Mouse (Mus musculus) cerebellum, postnatal 4 days (tissue): Measurements from ENCODE around the gene Arvcf.

Source experiments
- DNase-seq, 2 experiments: peaks; one replicate each; pipeline ENCODE4 v3.0.0; 2022; ENCODE audit warnings: low spot score in 2 of 2, mixed read lengths in 1 of 2

Arvcf gene

DNA sequence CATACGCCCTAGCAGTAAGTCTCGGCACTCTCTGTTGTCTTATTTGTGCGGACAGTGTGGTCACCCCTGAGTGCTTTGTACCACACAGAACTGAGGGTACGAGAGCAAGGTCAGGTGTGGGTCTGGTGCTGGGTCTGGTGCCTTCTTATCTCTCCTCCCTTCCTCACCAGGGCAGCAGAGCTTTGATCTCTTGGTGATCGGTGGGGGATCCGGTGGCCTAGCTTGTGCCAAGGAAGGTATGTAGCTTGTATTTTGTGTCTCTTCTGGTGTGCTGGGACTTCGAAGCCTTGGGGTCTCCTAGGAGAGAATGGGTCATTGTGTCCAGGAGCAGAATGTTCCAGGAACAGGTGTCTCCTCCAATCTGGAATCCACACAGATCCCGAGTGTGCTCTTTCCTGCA, 81.7 kb downstream of the Arvcf start:
- DNase-seq, result no peak

DNA sequence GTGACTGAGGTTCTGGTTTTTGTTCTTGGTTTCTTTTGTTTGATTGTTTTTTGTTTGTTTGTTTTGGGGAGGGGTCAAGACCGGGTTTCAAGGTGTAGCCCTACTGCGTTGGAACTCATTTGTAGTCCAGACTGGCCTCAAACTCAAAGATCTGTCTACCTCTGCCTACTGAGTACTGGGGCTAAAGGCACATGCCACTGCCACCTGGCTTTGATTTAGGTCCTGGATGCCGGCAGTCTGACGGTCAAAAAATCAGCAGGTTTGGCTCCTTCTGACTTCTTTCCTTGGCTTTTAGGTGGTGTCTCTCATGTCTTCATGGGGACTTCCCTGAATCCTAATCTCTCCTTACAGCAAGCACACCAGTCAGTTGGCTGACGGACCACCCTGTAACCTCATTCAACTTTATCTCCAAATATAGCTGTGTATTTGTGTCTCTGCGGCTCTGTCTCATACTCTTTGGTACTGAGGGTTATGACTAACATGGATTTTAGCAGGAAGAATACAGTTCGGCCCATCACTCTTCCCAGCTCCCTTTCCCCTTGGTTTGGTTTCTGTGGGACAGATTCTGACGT, 82.7 kb downstream of the Arvcf start:
- DNase-seq, result no peak

DNA sequence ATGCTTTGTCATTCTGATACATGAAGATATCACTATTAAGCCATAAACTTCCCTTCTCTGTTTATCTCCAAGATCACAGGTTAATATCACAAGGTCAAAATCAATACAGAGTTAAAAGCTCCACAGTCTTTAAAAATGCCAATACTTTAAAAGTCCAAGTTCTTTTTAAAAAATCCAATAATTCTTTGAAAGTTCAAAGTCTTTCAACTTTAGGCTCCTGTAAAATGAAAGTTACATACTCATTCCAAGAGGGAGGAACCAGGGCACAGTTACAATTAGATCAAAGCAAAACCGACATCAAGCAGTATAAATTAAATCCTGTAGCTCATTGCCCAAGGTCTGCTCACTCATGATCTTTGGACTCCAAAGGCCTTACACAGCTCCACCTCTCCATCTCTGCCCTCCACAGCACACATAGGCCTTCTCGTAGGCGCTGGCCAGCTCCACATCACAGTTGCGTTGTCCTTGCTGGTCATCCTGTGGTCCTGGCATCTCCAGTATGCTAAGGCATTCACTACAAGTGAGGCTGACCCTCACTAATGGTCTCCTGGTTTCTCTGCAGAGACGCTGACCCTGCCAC, 85.4 kb downstream of the Arvcf start:
- DNase-seq, result no peak

DNA sequence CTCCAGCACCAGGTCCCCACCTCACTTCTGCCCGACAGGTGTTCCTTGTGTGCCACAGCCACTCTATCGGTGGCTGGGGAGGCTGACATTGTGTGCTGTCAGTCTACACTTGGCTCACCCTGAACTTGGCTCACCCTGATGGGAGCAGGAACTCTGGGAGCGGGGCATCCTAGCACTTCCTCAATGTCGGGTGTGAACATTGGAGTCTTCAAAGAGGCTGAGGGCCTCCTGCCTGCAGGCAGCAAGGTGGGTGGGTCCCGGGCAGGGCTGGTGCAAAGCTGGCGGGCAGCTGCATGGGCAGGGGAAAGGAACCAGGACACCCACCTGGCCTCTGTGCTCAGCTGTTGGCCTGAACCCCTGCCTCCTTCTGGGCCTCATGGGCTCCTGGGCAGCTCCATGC, 88.1 kb downstream of the Arvcf start:
- DNase-seq, result no peak

DNA sequence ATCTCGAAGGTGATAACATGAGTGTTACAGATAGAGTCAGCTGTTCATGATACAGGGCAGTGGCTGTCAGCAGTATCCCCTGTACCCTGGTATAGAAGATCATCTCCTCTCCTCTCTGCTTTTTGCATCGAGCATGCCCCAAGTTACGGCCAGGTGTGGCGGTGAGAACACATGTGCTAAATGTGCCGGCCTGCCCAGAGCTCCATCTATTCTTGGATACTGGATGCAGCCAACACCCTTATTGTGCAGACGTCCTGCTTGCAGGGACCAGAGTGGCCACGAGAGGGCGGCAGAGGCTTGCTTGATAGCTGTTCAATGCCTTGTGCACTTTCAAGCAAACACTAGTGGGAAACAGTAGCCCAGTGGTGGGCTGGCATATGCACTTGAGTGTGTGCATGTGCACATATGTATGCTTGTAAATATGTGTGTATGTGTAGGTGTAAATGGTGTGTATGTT, 95.4 kb downstream of the Arvcf start:
- peak; percentile 98 to 99 for DNase-seq

DNA sequence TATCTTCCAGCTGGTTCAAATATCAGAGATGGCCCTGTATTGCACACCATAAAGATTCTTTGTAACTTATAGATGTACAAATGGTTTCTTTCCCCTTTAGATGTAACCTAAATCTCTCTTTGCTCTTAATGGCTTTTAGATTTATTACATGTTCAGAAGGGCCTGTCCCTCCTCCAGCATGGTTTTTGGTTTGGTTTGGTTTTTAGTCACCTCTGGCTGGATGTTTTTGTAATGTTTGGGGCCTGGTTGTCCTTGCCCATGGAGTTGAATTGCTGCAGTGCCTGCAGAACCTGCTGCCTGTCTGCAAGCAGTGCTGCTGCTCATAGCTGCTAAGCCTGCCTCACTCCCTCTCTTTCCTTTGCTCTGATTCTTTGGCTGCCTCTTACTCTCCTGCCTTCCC, 99.3 kb downstream of the Arvcf start:
- DNase-seq, result no peak

DNA sequence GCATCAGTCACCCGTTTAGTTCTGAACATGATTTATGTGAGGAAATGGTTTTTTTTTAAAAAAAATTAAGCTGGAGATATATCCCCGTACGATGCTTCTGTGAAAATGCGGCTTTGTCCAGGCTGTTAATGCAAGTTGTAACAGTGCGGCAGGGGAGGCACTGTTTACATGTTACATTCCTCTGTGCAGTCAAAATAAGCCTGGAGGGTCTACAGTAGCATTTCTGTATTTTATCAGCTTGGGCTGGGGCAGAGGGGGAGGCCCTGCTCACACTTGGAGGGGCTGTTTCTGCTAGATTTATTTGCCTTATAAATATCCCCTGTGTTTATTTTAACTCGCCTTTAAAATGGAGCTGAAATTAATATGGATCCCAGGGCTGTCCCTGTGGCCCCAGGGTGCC, 100.1 kb downstream of the Arvcf start:
- DNase-seq, result no peak

DNA sequence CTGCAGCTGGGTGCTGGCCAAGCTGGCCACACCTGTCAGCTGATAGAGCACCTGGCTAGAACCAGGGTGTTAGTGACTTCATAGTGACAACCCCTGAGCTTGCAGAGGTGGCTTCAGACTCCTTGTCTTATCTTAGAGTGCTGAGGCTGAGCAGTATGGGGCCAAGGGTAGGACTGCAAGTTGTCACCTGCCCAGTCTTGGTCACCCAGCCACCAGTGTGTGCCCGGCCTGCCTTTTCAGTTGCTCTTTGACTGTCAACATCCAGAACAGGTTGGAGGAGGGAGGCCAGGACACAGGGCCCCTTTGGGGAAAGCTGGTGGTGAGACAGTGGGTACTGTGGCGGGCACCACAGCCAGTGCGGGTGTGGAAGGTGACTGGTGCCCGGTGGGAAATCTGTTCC, 101.0 kb downstream of the Arvcf start:
- DNase-seq, result no peak

DNA sequence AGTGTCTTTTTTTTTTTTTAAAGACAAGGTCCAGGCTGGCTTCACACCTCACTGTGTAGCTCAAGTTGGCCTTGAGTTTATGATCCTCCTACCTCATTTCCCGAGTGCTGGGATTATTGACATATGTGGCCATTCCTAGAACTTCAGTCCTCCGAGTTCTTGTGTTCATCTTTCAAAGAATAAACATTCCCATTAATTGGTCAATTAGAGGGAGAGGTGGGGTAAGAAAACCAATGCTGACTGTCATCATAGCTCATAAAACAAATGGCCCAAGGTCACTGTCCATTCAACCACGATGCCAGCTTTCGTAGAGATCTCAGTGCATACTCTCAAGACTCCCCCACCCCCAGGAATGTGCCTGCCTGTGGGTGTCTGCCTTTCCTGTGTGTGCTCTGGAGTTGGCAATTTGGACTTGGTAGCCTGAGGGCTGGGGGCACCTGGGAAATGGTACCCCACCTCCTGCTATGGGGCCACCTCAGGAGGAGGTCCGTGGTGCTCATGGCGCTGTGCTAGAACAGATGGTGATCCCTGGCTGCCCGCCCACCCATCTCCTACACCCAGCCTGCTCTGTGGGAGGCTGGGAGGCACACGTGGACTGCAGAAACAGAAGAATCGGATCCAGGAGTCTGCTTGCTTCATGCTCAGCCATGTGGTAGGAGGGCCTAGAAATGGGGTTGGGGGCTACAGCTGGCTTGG, 103.7 kb downstream of the Arvcf start:
- peak in 1 of 2 experiments; percentile 18 for DNase-seq

DNA sequence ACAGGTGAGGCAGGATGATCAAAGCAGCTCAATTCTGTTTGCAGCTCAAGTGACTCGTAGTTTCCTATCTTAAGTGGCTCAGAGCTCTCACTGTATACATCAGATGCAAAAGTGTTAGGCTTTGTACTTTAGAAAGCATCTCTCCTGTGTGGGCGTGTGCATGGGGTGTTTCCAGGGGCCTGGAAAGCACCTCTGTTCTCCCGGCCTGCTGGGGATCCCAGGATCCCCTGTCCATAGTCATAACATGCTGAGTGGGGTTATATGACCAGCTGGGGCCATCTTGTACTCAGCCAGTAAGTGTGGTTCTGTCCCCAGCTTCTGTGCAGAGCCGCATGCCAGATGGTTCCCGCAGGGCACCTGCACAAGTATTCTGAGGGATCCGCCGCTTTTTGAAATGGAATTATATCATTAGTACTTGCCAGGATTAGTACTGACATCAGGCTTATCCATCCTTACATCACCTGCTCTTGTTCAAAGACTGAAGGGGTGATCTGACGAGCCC, 104.4 kb downstream of the Arvcf start:
- no peak for DNase-seq

DNA sequence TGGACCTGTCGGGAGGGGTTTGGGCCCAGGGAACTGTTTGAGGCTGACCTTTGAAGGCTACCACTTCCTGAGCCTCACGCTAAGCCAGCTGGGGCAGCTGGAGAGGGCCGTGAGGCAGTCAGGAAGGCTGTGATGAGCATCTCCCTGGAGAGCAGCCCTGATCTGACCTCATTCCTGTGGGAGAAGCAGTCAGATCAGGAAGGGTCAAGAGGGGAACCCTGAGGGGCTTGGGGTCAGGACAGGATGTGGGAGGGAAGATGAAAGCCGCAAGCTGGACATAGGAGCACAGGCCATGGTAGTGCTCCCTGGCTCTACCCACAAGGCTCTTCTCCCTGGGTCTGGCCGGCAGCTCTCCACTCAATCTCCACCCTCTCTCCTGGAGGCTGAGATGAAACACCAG, 105.9 kb downstream of the Arvcf start:
- no peak for DNase-seq

DNA sequence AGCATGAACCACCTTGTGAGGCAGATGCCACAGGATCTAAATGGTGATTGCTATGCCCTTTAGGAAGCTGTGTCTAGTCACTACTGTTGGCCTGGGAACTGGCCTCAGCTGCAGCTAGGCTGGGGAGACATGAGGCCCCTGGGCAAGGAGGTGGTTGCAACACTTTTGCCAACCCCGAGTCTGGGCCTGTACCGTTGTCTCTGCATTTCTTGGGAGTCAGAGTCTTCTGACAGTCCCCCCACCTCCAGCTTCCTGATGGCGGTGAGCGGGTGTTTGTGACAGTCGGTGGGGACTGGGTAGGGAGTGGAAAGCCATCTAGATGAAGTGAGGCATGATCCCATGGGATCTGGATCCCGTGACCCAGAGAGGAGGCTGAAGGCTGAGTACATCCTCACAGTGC, 107.4 kb downstream of the Arvcf start:
- no peak for DNase-seq
